Mouse (Mus musculus) intestine, postnatal 0 days (tissue): ENCODE results near the gene R3hdm2. TPM values are rescaled to one million over a fixed set of nuclear protein-coding genes. Genes with fewer than 3 reads are reported as not detected.

ENCODE experiments used
- ATAC-seq: fragments of 200-750 bp; cut with Nextera tagmentation; 2 replicates; pipeline ENCODE4 v1.8.0; 2017; ENCODE audit warnings: mild to moderate bottlenecking, moderate TSS enrichment, moderate library complexity
- H3K27ac ChIP-seq: fragments of 300-500 bp; sonication (generic); 2 replicates; pipeline ENCODE4 v1.5.1; 2014; ENCODE audit warnings: mild to moderate bottlenecking, low read depth, low read length, moderate library complexity
- H3K27me3 ChIP-seq: fragments of 300-500 bp; sonication (generic); replicated peaks from 2 replicates; pipeline ENCODE4 v1.6.1; 2014; ENCODE audit warnings: low read length, mixed read lengths; ENCODE audit not compliant: control insufficient read depth, insufficient read depth
- H3K36me3 ChIP-seq: fragments of 300-500 bp; sonication (generic); 2 replicates; pipeline ENCODE4 v1.6.1; 2014; ENCODE audit warnings: mild to moderate bottlenecking, moderate library complexity; ENCODE audit not compliant: control insufficient read depth, insufficient read depth
- H3K4me1 ChIP-seq: fragments of 300-500 bp; sonication (generic); replicated peaks from 2 replicates; pipeline ENCODE4 v1.6.1; 2014; ENCODE audit warnings: antibody characterized with exemption, low read length, mixed read lengths; ENCODE audit not compliant: control insufficient read depth, insufficient read depth
- H3K4me2 ChIP-seq: fragments of 300-500 bp; sonication (generic); replicated peaks from 2 replicates; pipeline ENCODE4 v1.6.1; 2014; ENCODE audit warnings: low read depth, mild to moderate bottlenecking, moderate library complexity
- H3K4me3 ChIP-seq: fragments of 300-500 bp; sonication (generic); 2 replicates; pipeline ENCODE4 v1.5.1; 2014; ENCODE audit warnings: low read depth, low read length
- H3K9ac ChIP-seq: fragments of 300-500 bp; sonication (generic); 2 replicates; pipeline ENCODE4 v1.6.1; 2014; ENCODE audit warnings: mild to moderate bottlenecking, low read depth, low read length
- H3K9me3 ChIP-seq: fragments of 300-500 bp; sonication (generic); 2 replicates; pipeline ENCODE4 v1.6.1; 2016; ENCODE audit warnings: mixed run types; ENCODE audit not compliant: control insufficient read depth
- CTCF ChIP-seq: sonication (generic); IDR thresholded peaks from 2 replicates; pipeline ENCODE4 v1.5.1; 2016; ENCODE audit warnings: low read depth, mild to moderate bottlenecking, control low read depth, antibody characterized with exemption, moderate library complexity
- WGBS: fragments of 180-500 bp; shearing (Covaris S2); extraction: QIAGEN DNeasy Blood & Tissue Kit; methylation state at CpG from one replicate; pipeline ENCODE4 v1.1.7; 2014; 5-methylcytosine and 5-hydroxymethylcytosine counted together
- polyA plus RNA-seq: library from polyadenylated mRNA; unstranded; fragments of >200 nt; fragmentation: Nextera tagmentation; extraction: Ambion mirVana; gene quantifications from 2 replicates; pipeline ENCODE4 v1.2.1, GENCODE M21; 2015

The R3hdm2 gene
- polyA plus RNA-seq, 1 experiment from 2014 or later: 19.4 TPM

GRCm38 (mm10) chr10:127343029-127343428, 37.1 kb upstream of the R3hdm2 start:
- H3K27ac ChIP-seq: no peak overlapping the region
- H3K4me3 ChIP-seq: no peak overlapping the region
- no peak overlapping the region for H3K9ac ChIP-seq
- no peak for TF ChIP-seq CTCF
- H3K27me3 ChIP-seq: peaks cover 22% of the 10 kb centered on the region; the same call in 1 of the 2 replicates
- ATAC-seq: no peak
- no peak overlapping the region for H3K4me2 ChIP-seq
- H3K36me3 ChIP-seq: no peaks in the 10 kb centered on the region
- H3K9me3 ChIP-seq: no peaks in the 10 kb centered on the region
- peaks cover 6% of the 10 kb centered on the region; the same call in 1 of the 2 replicates for H3K4me1 ChIP-seq
- WGBS: 76% methylated on average over 3 of the region's 3 CpGs

GRCm38 (mm10) chr10:127346173-127346572, 34.0 kb upstream of the R3hdm2 start:
- Histone ChIP-seq H3K4me1 (no peaks in the 10 kb centered on the region), H3K27me3 (peaks cover 6% of the 10 kb centered on the region; the same call in 1 of the 2 replicates), H3K9ac (no peak overlapping the region), H3K4me3 (no peak overlapping the region), H3K4me2 (no peak overlapping the region), H3K36me3 (no peaks in the 10 kb centered on the region), H3K27ac (no peak overlapping the region), H3K9me3 (no peaks in the 10 kb centered on the region)
- 83% methylated on average over 3 of the region's 3 CpGs for WGBS
- ATAC-seq: no peak
- no peak for TF ChIP-seq CTCF

DNA sequence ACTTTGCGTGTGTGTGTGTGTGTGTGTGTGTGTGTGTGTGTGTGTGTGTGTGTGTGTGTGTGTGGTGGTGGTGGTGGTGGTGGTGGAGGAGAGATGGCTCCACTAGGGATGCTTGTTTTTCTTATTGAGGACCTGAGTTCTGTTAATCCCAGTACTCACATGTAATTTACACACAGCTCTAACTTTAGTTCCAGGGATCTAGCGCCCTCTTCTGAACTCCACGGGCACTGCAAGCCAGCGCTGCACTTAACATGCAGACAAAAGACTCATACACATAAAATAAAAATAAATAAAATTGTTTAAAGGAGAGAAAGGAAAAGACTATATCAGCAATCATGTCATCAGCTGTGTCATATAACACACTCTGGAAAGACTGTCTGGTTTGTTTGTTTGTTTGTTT, 31.2 kb upstream of the R3hdm2 start:
- peak; percentile 36; the same call in 1 of the 2 replicates for TF ChIP-seq CTCF
- ATAC-seq: no peak
- Histone ChIP-seq H3K9ac (no peak overlapping the region), H3K4me3 (no peak overlapping the region), H3K27me3 (no peaks in the 10 kb centered on the region), H3K4me1 (no peaks in the 10 kb centered on the region), H3K4me2 (no peak overlapping the region), H3K36me3 (no peaks in the 10 kb centered on the region), H3K27ac (no peak overlapping the region), H3K9me3 (no peaks in the 10 kb centered on the region)
- WGBS: 66% methylated on average over 4 of the region's 4 CpGs

DNA sequence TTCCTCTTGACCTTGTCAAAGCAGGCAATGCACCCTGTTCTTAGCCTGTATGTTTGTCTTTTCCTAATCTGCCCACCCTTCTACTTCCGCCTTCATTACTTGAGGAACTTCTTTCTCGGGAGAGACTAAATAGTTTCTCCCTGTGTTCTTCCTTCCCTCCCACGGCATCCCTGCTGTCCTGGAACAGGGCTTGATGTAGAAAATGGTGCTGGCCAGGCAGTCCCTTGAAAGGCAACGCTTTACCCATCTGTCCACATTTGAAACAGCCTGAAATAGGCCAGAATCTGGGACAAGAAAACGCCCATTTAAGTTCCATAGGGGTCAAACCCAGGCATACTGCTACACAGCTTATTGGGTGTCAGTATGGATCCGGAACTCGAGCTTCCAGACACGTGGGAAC, 30.3 kb upstream of the R3hdm2 start:
- ATAC-seq: no peak
- H3K36me3 ChIP-seq: no peaks in the 10 kb centered on the region
- WGBS: 64% methylated on average over 8 of the region's 8 CpGs
- H3K4me3 ChIP-seq: no peak overlapping the region
- no peaks in the 10 kb centered on the region for H3K4me1 ChIP-seq
- H3K9ac ChIP-seq: no peak overlapping the region
- H3K4me2 ChIP-seq: no peak overlapping the region
- no peaks in the 10 kb centered on the region for H3K9me3 ChIP-seq
- TF ChIP-seq CTCF: no peak
- no peak overlapping the region for H3K27ac ChIP-seq
- no peaks in the 10 kb centered on the region for H3K27me3 ChIP-seq

DNA sequence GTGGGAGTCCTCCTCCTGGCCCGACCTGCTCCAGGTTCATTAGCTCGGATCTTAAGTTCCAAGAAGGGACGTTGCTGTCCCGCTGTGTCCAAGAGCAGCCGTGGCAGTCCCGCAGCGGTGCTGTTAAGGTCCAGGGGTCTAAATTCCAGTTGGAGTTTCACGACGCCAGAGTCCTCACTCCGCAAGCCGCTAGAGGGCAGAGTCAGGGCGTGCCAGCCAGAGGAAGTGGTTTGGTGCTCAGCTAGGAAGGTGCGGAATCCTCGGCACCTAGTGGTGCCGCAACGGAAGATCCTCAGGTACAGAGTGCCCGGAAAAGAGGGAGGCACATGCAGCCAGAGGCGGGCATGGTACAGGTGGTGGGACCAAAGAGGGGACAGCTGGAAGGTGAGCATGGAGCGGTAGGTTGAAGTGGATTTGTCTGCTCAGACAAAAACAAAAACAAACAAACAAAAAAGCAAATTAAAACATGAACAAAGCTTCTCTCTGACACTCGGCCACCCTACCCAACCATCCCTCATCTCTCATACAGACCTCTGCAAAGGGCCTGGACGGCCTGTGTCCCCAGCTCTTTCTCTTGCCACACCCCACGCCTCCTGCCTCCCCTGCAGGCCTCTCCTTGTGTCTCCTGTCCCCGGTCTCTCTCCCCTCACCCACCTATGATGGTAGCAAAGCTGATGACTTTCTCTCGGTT, 29.4 kb upstream of the R3hdm2 start:
- H3K4me3 ChIP-seq: no peak overlapping the region; the same call in 1 of the 2 replicates
- no peaks in the 10 kb centered on the region for H3K27me3 ChIP-seq
- peak; percentile 76 for ATAC-seq
- H3K9me3 ChIP-seq: no peaks in the 10 kb centered on the region
- H3K36me3 ChIP-seq: no peaks in the 10 kb centered on the region
- no peaks in the 10 kb centered on the region for H3K4me1 ChIP-seq
- peak; percentile 95 for TF ChIP-seq CTCF
- H3K27ac ChIP-seq: no peak overlapping the region
- 11% methylated on average over 24 of the region's 24 CpGs for WGBS
- peak overlapping the region; percentile 57 for H3K4me2 ChIP-seq
- H3K9ac ChIP-seq: no peak overlapping the region

DNA sequence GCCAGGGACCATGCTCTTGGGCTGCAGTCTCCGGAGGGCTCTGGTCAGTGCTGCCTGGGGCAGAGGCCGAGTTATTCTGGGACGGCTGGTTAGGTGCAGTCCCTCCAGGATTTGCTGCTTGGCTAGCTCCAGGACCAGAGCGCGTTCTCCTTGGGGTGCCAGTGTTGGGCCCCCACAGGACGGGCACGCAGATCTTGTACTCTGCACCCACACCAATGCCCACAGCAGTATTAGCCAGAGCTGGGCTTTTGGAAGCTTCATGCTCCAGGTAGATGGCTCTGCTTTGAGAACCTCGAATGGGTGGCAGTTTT, 28.9 kb upstream of the R3hdm2 start:
- TF ChIP-seq CTCF: no peak
- no peak overlapping the region for H3K4me2 ChIP-seq
- no peaks in the 10 kb centered on the region for H3K36me3 ChIP-seq
- no peaks in the 10 kb centered on the region for H3K4me1 ChIP-seq
- H3K4me3 ChIP-seq: no peak overlapping the region
- 81% methylated on average over 8 of the region's 8 CpGs for WGBS
- no peaks in the 10 kb centered on the region for H3K9me3 ChIP-seq
- no peaks in the 10 kb centered on the region for H3K27me3 ChIP-seq
- ATAC-seq: no peak
- no peak overlapping the region for H3K9ac ChIP-seq
- no peak overlapping the region for H3K27ac ChIP-seq

GRCm38 (mm10) chr10:127351719-127352118, 28.4 kb upstream of the R3hdm2 start:
- Histone ChIP-seq H3K4me1 (no peaks in the 10 kb centered on the region), H3K27me3 (no peaks in the 10 kb centered on the region), H3K4me2 (no peak overlapping the region), H3K9me3 (no peaks in the 10 kb centered on the region), H3K4me3 (no peak overlapping the region), H3K9ac (no peak overlapping the region), H3K36me3 (no peaks in the 10 kb centered on the region), H3K27ac (no peak overlapping the region)
- no peak for ATAC-seq
- 68% methylated on average over 8 of the region's 8 CpGs for WGBS
- no peak for TF ChIP-seq CTCF
